Mouse (Mus musculus) activated CD4-positive, CD25-positive, alpha-beta regulatory T cell, adult 4 months (primary cell): ENCODE data around the gene Six5. TPM values are rescaled to one million over a fixed set of nuclear protein-coding genes. Genes with fewer than 3 reads are reported as not detected.
A peak's percentile ranks its signal among the peaks of the same experiment; 100 is the strongest.

ENCODE experiments used
- ATAC-seq: one replicate; pipeline ENCODE4 v1.8.0; 2017
- polyA plus RNA-seq, 2 experiments: library from polyadenylated mRNA; unstranded; fragments of 100-300 nt; shearing (Covaris generic); gene quantifications; one replicate each; pipeline ENCODE4 v1.2.1; 2017

The Six5 gene
- polyA plus RNA-seq, 2 experiments from 2014 or later = 0.25 TPM; not detected in 1

GRCm38 (mm10) chr7:19097217-19097616, 2.8 kb downstream of the Six5 start:
- no peak for ATAC-seq

DNA sequence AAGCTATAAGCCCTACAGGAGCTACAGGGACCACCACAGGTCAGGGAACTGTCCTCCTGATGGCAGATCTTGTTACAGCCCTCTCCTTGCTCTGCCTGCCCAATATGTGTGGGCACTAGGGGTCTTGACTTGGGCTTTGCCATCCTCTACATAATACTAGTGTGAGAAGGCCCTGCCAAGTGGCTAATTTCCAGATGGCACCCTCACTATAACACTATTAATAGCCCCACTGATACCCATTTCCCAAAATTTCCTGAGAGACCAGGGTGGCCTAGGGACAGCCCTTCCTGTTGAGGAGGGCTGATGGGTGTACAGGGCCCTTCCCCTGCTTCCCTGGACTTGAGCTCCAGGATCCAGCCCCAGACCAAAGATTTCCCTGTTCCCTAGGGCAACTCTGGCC, 3.5 kb downstream of the Six5 start:
- no peak for ATAC-seq

GRCm38 (mm10) chr7:19098811-19099210, 4.4 kb downstream of the Six5 start:
- no peak for ATAC-seq

DNA sequence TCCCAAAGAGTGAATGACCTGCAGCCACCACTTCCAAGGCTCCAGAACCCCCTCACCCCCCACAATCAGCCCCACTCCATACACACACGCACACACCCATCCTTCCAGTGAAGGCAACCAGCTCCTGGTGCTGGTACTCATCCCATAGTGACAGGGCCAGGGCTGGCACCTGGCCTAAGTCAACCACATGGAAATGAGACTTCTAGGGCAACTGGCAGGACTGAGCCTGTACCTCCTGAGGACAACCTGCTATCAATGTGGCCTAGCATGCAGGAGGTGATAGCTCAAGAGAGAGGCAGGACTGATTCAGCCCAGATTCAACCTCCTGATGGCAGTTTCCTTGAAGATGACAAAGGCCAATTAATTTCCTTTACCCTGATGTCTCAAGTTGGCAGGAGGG, 5.9 kb downstream of the Six5 start:
- no peak for ATAC-seq

DNA sequence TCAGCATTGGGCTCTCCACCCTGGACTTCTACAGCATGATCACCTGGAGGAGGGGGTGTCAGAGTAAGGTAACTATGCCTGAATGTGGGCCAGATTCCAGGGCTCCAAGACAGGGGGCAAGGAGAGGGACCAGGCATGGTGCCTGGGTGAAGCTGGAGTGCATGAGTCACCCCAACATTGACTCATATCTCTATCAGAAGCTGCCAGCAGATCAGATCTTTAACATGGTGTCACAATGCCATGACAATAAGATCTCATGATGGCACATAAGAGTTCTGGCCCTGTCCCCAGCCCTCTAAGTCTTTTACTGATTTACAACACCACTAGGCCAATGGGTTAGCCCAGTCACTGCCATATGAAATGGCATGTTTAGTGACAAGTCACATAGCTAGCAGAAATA, 9.3 kb downstream of the Six5 start:
- ATAC-seq = no peak

DNA sequence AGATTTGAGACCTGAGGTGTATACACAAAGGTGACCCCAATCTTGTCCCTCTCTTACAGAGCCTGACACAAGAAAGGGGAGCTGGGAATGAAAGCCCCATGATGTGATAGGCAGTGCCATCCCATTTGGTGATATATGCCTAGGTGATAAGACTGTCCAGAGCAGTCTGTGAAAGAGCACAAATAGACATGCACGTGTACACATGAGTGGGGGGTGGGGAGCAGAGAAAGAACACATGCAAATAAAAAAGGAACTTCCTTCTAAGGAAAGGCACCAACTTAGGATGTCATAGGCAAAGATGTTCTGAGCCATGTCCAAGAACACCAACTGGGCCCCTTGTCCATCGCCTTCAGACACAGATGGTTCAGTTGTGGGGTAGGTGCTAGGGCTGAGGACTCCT, 10.1 kb downstream of the Six5 start:
- no peak for ATAC-seq

DNA sequence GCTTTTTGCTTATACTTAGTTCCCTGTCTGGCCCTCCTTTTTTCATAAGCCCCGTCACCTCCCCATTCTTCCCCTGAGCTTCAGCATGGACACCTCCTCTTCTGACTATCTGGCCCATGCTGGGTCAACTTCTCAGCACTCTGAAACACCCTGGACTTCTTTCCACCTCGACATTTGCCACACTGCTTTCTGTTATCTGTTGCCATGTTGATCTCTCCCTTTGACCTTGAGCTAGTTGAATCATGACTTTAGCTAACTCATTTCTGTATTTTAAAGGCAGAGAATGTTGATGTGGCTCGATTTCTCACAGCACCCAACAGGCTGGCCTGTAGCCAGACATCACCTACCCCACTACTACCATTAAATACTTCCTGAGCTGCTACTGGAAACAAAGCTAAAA, 13.0 kb downstream of the Six5 start:
- ATAC-seq = no peak

GRCm38 (mm10) chr7:19109565-19109964, 15.2 kb downstream of the Six5 start:
- ATAC-seq = no peak

GRCm38 (mm10) chr7:19118028-19118771, 23.8 kb downstream of the Six5 start, which contains the start of gene Gm4969:
Gm4969 (minus strand) TSS chr7:19118368.
- no peak for ATAC-seq

GRCm38 (mm10) chr7:19119083-19119482, 24.7 kb downstream of the Six5 start:
- ATAC-seq = no peak

GRCm38 (mm10) chr7:19119631-19120429, 25.4 kb downstream of the Six5 start, which contains the start of gene Fbxo46:
Fbxo46 (plus strand) TSS chr7:19119859.
- ATAC-seq = peak; percentile 99

GRCm38 (mm10) chr7:19121686-19122085, 27.3 kb downstream of the Six5 start:
- ATAC-seq = no peak

DNA sequence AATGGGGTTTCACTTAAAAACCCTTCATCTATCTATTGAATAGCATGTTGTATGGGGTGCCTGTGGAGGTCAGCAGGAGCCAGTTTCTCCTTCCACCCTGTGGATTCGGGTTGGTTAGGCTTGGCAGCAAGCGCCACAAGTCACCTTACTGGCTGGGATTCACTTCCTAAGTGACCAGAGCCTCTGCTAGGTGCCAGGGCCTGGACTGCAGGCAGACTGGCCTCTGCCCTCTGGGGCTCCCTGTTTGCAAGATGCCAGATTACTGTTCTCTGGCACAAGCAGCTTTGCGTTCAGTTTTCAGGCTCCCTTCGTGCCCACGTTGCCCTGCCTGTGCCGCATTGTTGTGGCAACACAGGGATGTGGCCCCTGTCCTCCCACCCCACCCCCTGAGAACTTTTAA, 30.3 kb downstream of the Six5 start:
- ATAC-seq = no peak

DNA sequence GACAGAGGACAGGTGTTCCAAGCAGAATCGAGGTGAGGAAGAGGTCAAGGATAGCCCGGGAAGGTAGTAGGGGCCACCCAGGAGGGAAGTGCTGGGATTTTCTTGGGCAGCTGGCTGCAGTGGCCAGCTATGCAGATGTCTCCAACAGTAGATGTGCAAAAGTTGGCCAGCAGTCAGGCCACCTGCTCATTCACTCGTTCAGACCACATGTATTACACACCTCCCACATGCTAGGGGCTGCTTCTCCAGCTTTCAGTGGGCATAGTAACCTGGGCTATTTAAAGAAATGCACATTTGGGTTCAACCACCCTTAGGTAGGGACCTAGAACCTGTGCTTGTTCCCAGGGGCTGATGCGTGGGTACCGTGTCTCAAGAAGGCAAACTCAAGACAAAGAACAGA, 33.4 kb downstream of the Six5 start:
- ATAC-seq = no peak

GRCm38 (mm10) chr7:19129396-19129795, 35.0 kb downstream of the Six5 start:
- peak; percentile 10 for ATAC-seq

- ATAC-seq = no peak
Measured at GRCm38 (mm10) chr7:19130657-19131056, 36.3 kb downstream of the Six5 start.

DNA sequence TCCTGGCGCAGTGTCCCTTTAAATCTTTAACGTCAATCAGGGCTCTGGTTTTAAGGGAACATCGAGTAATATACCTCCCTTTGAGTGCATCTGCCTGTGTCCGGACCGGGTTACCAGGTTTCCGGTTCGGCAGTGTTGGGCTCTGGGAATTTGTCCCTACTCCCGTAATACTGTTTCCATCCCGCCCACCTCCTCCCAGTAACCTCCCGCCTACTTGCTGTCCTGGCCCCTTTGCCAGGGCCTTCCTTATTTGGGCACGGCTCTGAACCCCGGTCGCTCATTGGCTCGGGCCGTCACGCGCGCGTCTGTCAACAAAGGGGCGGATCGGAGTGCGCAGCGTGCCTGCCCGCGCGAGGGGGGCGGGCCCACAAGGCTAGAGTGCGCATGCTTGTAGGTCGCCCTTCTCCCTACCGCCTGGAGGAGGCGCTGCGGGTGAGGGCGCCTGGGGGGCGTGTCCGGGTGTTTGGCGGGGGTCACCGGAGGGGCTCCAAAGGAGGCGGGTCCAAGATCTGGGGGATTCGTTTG, 37.0 kb downstream of the Six5 start:
- peak; percentile 97 for ATAC-seq

- no peak for ATAC-seq
Measured at GRCm38 (mm10) chr7:19136168-19136567, 41.8 kb downstream of the Six5 start.

DNA sequence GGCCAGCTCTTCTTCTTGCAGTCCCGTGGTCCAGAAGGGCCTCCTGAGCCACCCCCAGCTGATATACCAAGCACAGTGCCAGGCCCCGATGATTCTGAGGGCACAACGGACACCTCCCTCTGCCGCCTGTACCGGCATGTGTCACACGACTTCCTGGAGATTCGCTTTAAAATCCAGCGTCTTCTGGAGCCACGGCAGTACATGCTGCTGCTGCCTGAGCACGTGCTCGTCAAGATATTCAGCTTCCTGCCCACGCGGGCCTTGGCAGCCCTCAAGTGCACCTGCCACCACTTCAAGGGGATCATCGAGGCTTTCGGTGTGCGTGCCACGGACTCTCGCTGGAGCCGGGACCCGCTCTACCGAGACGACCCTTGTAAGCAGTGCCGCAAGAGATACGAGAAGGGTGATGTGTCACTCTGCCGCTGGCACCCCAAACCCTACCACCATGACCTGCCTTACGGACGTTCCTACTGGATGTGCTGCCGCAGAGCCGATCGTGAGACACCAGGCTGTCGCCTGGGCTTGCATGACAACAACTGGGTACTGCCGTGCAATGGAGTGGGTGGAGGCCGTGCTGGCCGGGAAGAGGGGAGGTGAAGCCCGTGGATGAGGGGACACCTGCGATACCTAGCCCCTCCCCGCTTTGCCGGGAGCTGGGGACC, 42.4 kb downstream of the Six5 start:
- no peak for ATAC-seq

GRCm38 (mm10) chr7:19137380-19137779, 43.0 kb downstream of the Six5 start:
- no peak for ATAC-seq

DNA sequence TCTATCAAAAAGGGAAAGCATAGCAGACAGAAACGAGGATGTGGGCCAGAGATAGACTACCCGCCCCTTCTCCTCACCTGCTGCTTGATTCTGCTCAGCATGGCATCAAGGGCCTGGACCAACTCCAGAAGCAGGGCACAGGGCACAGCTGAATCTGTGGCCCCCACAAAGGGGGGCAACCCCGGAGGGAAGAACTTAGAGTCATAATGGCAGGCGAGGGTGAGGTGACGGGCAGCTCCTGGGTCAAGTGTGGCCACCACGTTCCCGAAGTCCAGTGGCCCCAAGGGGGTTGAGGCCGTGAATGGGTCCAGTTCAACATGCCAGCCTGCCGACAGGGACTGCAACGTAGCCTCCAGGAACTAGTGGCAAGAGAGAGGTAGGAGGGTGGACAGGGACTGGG, 52.4 kb downstream of the Six5 start:
- no peak for ATAC-seq

GRCm38 (mm10) chr7:19147497-19148045, 53.2 kb downstream of the Six5 start:
- ATAC-seq = no peak
